Comparison of ENCODE assay signal across 18 mouse cellular contexts in the genomic region with DNA sequence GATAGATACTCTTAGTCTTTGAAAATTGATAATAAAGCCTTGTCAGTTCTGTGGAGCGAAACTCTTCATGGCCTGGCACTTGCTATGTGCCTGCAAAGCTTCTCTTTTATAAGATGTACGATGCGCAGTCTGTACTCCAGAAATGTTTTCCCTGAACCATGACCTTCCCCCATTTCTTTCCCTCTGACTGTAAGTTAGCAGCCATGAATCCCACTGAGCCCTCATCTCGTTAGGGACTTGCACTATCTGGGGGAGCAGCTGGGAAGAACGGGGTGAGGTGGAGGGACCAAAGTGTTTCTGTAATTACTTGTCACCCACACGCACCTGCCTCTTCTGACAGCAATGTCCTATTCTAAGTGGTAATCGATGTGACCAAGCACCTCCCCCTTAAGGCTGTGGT.
DNase-seq lines count a peak whose midpoint lies in the region; ATAC-seq lines count a peak whose summit lies in the region.
"Had no signal": no experiment of that assay in that cellular context is flagged by ENCODE, and none has a peak within 500 bp of the region (broad histone marks: within the 10 kb centered on the region; RNA-seq: fewer than 3 reads in every experiment).

No protein-coding gene starts in this region.

- 42% methylated on average over 7 of the region's 7 CpGs for WGBS in forebrain, embryonic 14.5 days
- WGBS in hindbrain, embryonic 16.5 days, result 37% methylated on average over 7 of the region's 7 CpGs
- 36% methylated on average over 7 of the region's 7 CpGs for WGBS in neural tube, embryonic 13.5 days

- H3K4me1 ChIP-seq in forebrain, embryonic 14.5 days (ENCODE audit: control insufficient read depth, insufficient read depth, low read length), result peaks cover 8% of the 10 kb centered on the region; the same call in 1 of the 2 replicates
- H3K4me1 ChIP-seq in hindbrain, embryonic 16.5 days (ENCODE audit: control insufficient read depth, insufficient read depth, low read depth, low read length), result 0 out of 2 replicates have a peak, but pooled peaks cover 3% of the 10 kb centered on the region
- H3K4me1 ChIP-seq in neural tube, embryonic 13.5 days (replicated peaks), result peaks cover 20% of the 10 kb centered on the region
- H3K4me1 ChIP-seq: embryonic facial prominence, embryonic 15.5 days; intestine, embryonic 15.5 days; limb, embryonic 15.5 days had no signal

- no peaks in the 10 kb centered on the region for H3K36me3 ChIP-seq in forebrain, embryonic 14.5 days (ENCODE audit: control insufficient read depth, insufficient read depth, low read length)
- H3K36me3 ChIP-seq in hindbrain, embryonic 16.5 days (ENCODE audit: control insufficient read depth, insufficient read depth, low read length), result no peaks in the 10 kb centered on the region
- H3K36me3 ChIP-seq in neural tube, embryonic 13.5 days, result no peaks in the 10 kb centered on the region
- H3K36me3 ChIP-seq: embryonic facial prominence, embryonic 15.5 days; intestine, embryonic 15.5 days; limb, embryonic 15.5 days had no signal

- H3K9me3 ChIP-seq in forebrain, embryonic 14.5 days (replicated peaks; ENCODE audit: control insufficient read depth, low read length), result no peaks in the 10 kb centered on the region
- H3K9me3 ChIP-seq in hindbrain, embryonic 16.5 days (ENCODE audit: control insufficient read depth, low read length), result no peaks in the 10 kb centered on the region
- no peaks in the 10 kb centered on the region for H3K9me3 ChIP-seq in neural tube, embryonic 13.5 days
- H3K9me3 ChIP-seq: embryonic facial prominence, embryonic 15.5 days; intestine, embryonic 15.5 days; limb, embryonic 15.5 days had no signal

- H3K4me2 ChIP-seq in forebrain, embryonic 14.5 days (ENCODE audit: low read length), result no peak overlapping the region
- no peak overlapping the region for H3K4me2 ChIP-seq in hindbrain, embryonic 16.5 days (ENCODE audit: low read length)
- no peak overlapping the region for H3K4me2 ChIP-seq in neural tube, embryonic 13.5 days
- H3K4me2 ChIP-seq: embryonic facial prominence, embryonic 15.5 days; intestine, embryonic 15.5 days; limb, embryonic 15.5 days had no signal

- no peaks in the 10 kb centered on the region for H3K27me3 ChIP-seq in forebrain, embryonic 14.5 days (replicated peaks; ENCODE audit: control insufficient read depth, insufficient read depth, low read length)
- no peaks in the 10 kb centered on the region for H3K27me3 ChIP-seq in hindbrain, embryonic 16.5 days (replicated peaks; ENCODE audit: control insufficient read depth, insufficient read depth, low read length)
- H3K27me3 ChIP-seq in neural tube, embryonic 13.5 days, result no peaks in the 10 kb centered on the region
- H3K27me3 ChIP-seq: intestine, embryonic 15.5 days; limb, embryonic 15.5 days had no signal

- no peak overlapping the region for H3K9ac ChIP-seq in forebrain, embryonic 14.5 days (ENCODE audit: low read length)
- no peak overlapping the region for H3K9ac ChIP-seq in hindbrain, embryonic 16.5 days (ENCODE audit: low read depth, low read length)
- peak overlapping the region; percentile 22; the same call in 1 of the 2 replicates for H3K9ac ChIP-seq in neural tube, embryonic 13.5 days
- H3K9ac ChIP-seq: embryonic facial prominence, embryonic 15.5 days; intestine, embryonic 15.5 days; limb, embryonic 15.5 days had no signal

- H3K27ac ChIP-seq in forebrain, embryonic 14.5 days (ENCODE audit: low read depth, low read length), result peak overlapping the region; percentile 35
- H3K27ac ChIP-seq in hindbrain, embryonic 16.5 days (ENCODE audit: low read depth, low read length), result no peak overlapping the region; the same call in 1 of the 2 replicates
- peak overlapping the region; percentile 70 for H3K27ac ChIP-seq in neural tube, embryonic 13.5 days (replicated peaks)
- H3K27ac ChIP-seq: embryonic facial prominence, embryonic 15.5 days; intestine, embryonic 15.5 days; kidney, postnatal 0 days; limb, embryonic 15.5 days had no signal

- peak; percentile 25 for DNase-seq in left cerebral cortex, postnatal 4 days
- no peak for DNase-seq in left cerebral cortex, postnatal 10 days (ENCODE audit: extremely low spot score in 1 of 2, low spot score in 2 of 2)
- DNase-seq in forebrain, embryonic 14.5 days (ENCODE audit: low spot score), result peak; percentile 35
- DNase-seq in urinary bladder, adult 2 months (ENCODE audit: low spot score), result no peak
- DNase-seq in frontal cortex, postnatal 36 days (ENCODE audit: low spot score in 2 of 2), result no peak
- DNase-seq: B cell, adult 2 months; cerebellum, adult 11-12 months; gastrocnemius, postnatal 25 days; heart, postnatal 14 days; lung, adult 18-20 months; lung, postnatal 36 days; thymus, adult 18-20 months had no signal

- no peak overlapping the region for H3K4me3 ChIP-seq in forebrain, embryonic 14.5 days (ENCODE audit: low read depth, low read length)
- H3K4me3 ChIP-seq in hindbrain, embryonic 16.5 days (ENCODE audit: low read length), result no peak overlapping the region
- H3K4me3 ChIP-seq in neural tube, embryonic 13.5 days, result no peak overlapping the region
- H3K4me3 ChIP-seq: embryonic facial prominence, embryonic 15.5 days; intestine, embryonic 15.5 days; limb, embryonic 15.5 days had no signal

- intact Hi-C loops in left cerebral cortex, postnatal 4 days (cut with DNase I), result no loop called here
- intact Hi-C loops in left cerebral cortex, postnatal 10 days (cut with DNase I), result no loop called here

- peak; percentile 43 for ATAC-seq in forebrain, embryonic 14.5 days
- peak; percentile 50 for ATAC-seq in hindbrain, embryonic 16.5 days
- peak; percentile 65 for ATAC-seq in neural tube, embryonic 13.5 days (ENCODE audit: low read depth)
- ATAC-seq: intestine, embryonic 15.5 days had no signal

Comparison
In these comparisons a context has a peak if more than half of its experiments do, and no peak if none do; other contexts are left out.
1. DNase-seq: peak in left cerebral cortex, postnatal 4 days (single experiment) and forebrain, embryonic 14.5 days (single experiment); none in left cerebral cortex, postnatal 10 days (0 of 2), urinary bladder, adult 2 months (single experiment) and frontal cortex, postnatal 36 days (0 of 2).
2. Peak in every context shown above with its lines, with median percentiles within 50 percentile points of each other: ATAC-seq.